Mouse (Mus musculus) urinary bladder, postnatal 36 days (tissue): ENCODE measurements around the gene Gm4312.
"Not testable (repeated sequence)": the region's sequence is repeated elsewhere in the genome, so short reads cannot be mapped to it uniquely, and the experiment has no call there.

Source experiments
- DNase-seq, 2 experiments: peaks; one replicate each; pipeline ENCODE4 v3.0.0; 2022; ENCODE audit warnings: low spot score in 2 of 2, mixed read lengths in 1 of 2

The Gm4312 gene

DNA sequence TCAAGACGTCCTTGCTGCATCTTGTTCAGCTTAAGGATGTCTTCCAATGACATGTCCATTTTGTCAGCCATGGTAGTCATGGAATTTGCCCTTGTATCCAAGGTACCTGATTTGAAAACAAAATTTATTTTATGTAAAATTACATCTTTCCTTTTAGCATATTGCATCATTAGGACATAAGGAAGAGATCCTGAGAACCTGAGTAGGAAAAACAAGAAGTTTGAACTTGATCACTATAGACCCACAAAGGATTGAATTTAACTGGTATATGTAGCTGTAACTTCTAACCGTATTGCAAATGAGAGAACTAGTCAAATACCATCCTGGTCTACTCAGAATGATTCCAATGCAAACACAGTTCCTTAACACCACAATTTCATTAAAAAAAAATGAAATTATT is at the start of gene Gm4312:
Gene Gm4312 (minus strand): TSS at position 101 of the 400 bp plus-strand sequence.
- DNase-seq: not testable (repeated sequence)

DNA sequence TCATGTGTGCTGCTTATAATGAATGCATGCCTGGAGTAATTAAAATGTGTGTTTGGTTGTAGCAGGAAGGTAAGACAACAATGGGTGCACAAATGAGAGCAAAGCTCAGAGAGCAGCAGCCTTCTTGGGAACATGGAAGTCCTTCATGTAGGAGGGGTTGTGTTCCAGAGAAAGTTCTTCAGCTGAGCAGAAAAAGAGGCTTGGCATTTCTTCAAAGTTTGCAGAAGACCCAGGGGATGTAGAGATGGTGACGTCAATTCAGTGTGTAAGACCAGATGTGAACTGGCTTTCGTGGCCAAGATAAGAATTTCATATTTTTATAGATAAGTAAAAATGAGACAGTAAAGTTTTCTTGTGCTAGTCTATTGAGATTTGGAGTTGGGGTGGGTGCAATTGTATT is 45.2 kb upstream of the Gm4312 start:
- DNase-seq: no peak

DNA sequence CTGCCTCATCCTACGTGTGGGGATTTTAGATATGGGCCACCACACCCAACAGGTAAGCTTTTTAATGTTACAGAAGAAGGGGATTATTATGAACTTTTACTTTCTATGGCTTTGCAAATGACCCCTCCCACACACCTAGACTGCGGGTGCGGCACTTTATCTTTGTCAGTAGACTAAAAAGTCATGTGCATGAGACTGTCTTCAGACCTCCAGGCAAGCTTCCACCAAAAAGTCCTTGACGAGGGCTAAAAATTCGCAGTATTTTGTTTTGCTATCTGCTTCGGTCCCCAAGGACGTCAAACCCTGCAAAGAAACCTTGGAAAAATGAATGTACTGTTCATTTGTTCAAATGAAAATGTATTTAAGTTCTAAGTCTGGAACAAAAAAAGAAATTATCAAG is 33.2 kb upstream of the Gm4312 start:
- no peak for DNase-seq

DNA sequence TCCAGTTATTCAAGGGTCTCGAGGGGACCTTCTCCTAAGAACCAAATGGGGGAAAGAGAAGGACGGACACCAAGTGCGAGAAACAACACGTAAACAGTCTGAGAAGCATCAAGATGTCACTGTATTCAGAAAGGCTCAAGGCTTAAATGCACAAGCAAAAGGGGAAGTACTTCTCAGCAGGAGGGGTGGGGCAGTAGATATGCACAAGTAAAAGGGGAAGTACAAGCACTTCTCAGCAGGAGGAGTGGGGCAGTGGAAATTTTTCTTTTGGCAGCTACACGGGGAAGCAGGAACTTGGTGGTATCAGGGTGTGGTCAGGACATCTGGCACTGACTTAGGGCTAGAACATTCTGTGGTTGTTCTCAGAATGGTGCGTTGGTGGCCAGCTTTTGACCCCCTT is 19.9 kb upstream of the Gm4312 start:
- not testable (repeated sequence) for DNase-seq

DNA sequence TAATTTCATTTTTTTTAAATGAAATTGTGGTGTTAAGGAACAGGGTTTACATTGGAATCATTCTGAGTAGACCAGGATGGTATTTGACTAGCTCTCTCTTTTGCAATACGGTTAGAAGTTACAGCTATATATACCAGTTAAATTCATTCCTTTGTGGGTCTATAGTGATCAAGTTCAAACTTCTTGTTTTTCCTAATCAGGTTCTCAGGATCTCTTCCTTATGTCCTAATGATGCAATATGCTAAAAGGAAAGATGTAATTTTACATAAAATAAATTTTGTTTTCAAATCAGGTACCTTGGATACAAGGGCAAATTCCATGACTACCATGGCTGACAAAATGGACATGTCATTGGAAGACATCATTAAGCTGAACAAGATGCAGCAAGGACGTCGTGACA is 21.3 kb downstream of the Gm4312 start, which contains the start of gene Gm4307:
Gene Gm4307 (plus strand): TSS at position 301 of the 400 bp plus-strand sequence.
- DNase-seq: not testable (repeated sequence)

DNA sequence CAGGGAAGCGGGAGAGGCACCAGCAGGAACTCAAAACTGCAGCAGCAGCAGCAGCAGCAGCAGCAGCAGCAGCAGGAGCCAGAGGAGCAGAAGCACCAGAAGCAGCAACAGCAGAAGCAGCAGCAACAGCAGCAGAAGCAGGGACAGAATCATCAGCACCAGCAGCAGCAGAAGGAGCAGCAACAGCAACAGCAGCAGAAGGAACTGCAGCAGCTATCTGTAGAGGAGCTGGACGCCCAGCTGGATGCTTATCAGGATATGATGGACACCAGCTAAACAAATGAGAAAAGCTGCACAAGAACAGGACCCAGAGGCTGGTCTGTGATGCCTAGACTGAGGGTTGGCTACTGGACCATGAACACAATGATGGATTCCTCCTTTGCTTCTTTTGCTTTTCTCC is 25.5 kb downstream of the Gm4312 start:
- DNase-seq: peak; percentile 0 to 1

DNA sequence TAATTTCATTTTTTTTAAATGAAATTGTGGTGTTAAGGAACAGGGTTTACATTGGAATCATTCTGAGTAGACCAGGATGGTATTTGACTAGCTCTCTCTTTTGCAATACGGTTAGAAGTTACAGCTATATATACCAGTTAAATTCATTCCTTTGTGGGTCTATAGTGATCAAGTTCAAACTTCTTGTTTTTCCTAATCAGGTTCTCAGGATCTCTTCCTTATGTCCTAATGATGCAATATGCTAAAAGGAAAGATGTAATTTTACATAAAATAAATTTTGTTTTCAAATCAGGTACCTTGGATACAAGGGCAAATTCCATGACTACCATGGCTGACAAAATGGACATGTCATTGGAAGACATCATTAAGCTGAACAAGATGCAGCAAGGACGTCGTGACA is 31.6 kb downstream of the Gm4312 start, which contains the start of gene Gm4305:
Gene Gm4305 (plus strand): TSS at position 301 of the 400 bp plus-strand sequence.
- DNase-seq: not testable (repeated sequence)

DNA sequence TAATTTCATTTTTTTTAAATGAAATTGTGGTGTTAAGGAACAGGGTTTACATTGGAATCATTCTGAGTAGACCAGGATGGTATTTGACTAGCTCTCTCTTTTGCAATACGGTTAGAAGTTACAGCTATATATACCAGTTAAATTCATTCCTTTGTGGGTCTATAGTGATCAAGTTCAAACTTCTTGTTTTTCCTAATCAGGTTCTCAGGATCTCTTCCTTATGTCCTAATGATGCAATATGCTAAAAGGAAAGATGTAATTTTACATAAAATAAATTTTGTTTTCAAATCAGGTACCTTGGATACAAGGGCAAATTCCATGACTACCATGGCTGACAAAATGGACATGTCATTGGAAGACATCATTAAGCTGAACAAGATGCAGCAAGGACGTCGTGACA is 36.7 kb downstream of the Gm4312 start, which contains the start of gene Gm4303:
Gene Gm4303 (plus strand): TSS at position 301 of the 400 bp plus-strand sequence.
- not testable (repeated sequence) for DNase-seq

DNA sequence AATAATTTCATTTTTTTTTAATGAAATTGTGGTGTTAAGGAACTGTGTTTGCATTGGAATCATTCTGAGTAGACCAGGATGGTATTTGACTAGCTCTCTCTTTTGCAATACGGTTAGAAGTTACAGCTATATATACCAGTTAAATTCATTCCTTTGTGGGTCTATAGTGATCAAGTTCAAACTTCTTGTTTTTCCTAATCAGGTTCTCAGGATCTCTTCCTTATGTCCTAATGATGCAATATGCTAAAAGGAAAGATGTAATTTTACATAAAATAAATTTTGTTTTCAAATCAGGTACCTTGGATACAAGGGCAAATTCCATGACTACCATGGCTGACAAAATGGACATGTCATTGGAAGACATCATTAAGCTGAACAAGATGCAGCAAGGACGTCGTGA is 41.8 kb downstream of the Gm4312 start, which contains the start of gene Gm4302:
Gene Gm4302 (plus strand): TSS at position 301 of the 400 bp plus-strand sequence.
- DNase-seq: not testable (repeated sequence)

DNA sequence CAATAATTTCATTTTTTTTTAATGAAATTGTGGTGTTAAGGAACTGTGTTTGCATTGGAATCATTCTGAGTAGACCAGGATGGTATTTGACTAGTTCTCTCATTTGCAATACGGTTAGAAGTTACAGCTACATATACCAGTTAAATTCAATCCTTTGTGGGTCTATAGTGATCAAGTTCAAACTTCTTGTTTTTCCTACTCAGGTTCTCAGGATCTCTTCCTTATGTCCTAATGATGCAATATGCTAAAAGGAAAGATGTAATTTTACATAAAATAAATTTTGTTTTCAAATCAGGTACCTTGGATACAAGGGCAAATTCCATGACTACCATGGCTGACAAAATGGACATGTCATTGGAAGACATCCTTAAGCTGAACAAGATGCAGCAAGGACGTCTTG is 47.0 kb downstream of the Gm4312 start, which contains the start of gene Gm4301:
Gene Gm4301 (plus strand): TSS at position 301 of the 400 bp plus-strand sequence.
- DNase-seq: not testable (repeated sequence)
